Mouse (Mus musculus): ENCODE results near the gene Zswim8. TPM values are rescaled to one million over a fixed set of nuclear protein-coding genes. Genes with fewer than 3 reads are reported as not detected.
"Not testable (repeated sequence)": the region's sequence is repeated elsewhere in the genome, so short reads cannot be mapped to it uniquely, and the experiment has no call there.

The Zswim8 gene
- polyA plus RNA-seq, 3 experiments from 2014 or later: 16.0 to 25.9 (median 24.3) TPM

DNA sequence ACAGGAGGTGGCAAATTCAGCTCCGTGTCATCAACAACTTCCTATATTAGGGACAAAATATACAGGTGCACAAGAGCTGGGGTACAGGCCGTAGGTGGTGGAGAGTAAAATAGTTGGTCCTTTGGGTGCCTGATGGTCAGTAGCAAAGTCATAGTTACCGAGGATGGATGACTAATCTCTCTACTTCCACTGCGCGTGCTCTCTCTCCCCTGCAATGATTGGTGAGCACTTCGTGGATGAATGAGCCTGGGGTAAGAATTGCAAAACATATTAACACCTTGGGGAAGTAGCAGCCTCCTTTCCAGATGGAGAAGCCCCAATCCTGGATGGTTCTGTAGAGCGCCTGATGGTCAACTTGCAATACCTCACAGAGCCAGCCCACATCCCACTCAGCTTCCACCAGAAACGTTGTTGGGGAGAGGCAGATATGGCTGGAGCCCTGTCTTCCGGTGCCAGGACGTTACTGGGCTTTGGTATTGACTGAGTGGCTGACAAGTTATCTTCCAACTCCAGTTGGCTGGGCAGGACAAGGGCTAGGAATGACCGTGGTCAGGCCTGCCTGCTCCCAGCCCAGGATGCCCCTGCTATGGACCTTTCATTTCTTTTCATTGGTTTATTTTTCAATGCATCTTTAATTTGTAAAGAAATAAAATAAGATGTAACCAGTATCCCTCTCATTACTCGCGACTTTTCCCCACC, 13.0 kb upstream of the Zswim8 start:
- ATAC-seq: no peak

- ATAC-seq: peak; percentile 82
These were observed 12.2 kb upstream of the Zswim8 start, which contains the start of gene Fut11 for GRCm38 (mm10) chr14:20694884-20695760. Gene Fut11, plus strand, starts transcription at chr14:20694968.

GRCm38 (mm10) chr14:20695761-20696520, 11.4 kb upstream of the Zswim8 start:
- no peak for ATAC-seq

DNA sequence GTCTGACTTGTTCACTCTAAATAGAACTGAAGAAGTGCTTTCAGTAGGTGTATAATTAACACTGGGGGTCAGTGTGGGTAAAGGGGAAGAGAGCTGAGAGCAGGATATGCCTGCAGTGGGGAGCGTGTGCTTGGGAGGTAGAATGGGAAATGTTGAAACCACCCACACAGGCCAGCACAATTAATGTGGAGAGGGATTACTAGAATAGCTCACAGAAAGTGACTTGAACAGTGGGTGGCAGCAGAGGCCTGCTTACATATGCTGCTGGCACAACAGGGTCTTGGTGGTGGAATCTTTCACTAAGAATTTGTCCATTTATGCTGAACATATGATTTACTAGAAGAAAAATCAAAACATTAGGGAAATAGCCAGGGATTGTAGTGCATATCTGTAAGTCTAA, 10.4 kb upstream of the Zswim8 start:
- no peak for ATAC-seq

GRCm38 (mm10) chr14:20698515-20698914, 8.8 kb upstream of the Zswim8 start:
- no peak for ATAC-seq

DNA sequence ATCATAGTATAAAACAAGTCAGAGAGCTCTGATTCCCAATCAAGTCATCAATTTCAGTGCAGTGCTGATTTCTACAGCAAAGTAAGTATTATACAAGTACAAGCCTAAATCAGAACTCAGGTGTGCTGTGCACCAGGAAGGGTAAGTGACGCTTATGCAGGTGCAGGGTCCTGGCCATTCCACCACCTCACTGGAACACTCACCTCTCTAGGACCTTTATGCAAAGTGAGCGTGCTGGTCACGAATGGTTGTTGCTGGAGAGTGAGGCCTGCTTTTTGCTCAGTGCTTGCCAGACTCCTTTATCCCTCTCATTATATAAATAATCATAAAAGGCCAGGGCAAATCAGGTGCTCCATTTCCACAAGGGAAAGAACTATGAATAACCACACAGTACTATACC, 7.0 kb upstream of the Zswim8 start:
- ATAC-seq: no peak

DNA sequence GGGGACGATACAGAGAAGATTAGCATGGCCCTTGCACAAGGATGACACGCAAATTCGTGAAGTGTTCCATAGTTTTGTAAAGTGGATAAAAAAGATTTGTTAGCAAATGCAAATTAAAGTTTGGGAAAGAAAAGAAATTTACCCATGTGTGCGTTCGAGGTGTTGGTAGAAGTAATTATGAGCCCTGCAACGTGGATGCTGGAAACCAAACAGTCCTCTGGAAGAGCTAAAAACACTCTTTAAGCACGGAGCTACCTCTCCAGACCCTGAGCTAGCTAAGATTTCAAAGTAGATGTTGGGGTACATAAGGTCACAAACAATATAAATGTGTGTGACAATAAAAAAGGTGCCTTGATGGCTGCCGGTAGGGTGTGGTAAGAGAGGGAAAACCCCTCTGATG, 5.8 kb upstream of the Zswim8 start:
- ATAC-seq: no peak

- ATAC-seq: no peak
These were observed 5.1 kb upstream of the Zswim8 start for GRCm38 (mm10) chr14:20702096-20702740.

- peak; percentile 65 for ATAC-seq
These were observed 4.5 kb upstream of the Zswim8 start, which contains the start of gene Chchd1 for GRCm38 (mm10) chr14:20702741-20703381. Gene Chchd1, plus strand, starts transcription at chr14:20703006.

- not testable (repeated sequence) for ATAC-seq
These were observed 3.9 kb upstream of the Zswim8 start for GRCm38 (mm10) chr14:20703461-20703860.

DNA sequence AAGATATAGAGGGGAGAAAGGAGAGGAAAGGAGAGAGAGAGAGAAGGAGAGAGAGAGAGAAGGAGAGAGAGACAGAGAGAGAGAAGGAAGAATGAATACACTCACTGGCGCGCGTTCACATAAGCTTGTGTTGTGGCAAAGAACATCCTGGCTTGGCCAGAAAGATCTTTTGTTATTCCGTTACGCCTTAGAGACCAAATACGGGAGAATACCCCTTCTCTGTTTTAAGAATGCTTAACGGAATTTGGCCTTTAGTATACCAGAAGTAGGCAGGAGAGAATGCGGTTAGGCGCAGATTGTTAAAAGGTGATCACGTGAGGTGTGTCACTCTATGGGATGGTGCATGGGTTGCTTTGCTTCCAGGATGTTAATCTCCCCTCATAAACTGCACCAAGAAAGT, 887 bp downstream of the Zswim8 start:
- peak; percentile 57 for ATAC-seq

GRCm38 (mm10) chr14:20713832-20714231, 6.5 kb downstream of the Zswim8 start:
- ATAC-seq: no peak

DNA sequence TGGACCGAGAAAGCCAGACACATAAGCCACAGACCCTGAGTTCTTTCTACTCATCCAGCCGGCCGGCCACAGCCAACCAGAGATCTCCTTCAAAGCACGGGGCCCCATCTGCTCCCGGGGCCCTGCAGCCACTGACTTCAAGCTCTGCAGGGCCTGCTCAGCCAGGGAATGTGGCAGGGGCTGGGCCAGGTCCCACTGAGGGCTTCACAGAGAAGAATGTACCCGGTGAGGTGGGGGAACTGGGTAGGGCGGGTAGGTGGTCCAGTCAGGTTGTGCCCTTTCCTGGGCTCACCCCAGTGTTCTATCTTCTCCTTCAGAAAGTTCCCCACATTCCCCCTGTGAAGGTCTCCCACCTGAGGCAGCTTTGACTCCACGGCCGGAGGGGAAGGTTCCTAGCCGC, 11.1 kb downstream of the Zswim8 start:
- ATAC-seq: no peak

DNA sequence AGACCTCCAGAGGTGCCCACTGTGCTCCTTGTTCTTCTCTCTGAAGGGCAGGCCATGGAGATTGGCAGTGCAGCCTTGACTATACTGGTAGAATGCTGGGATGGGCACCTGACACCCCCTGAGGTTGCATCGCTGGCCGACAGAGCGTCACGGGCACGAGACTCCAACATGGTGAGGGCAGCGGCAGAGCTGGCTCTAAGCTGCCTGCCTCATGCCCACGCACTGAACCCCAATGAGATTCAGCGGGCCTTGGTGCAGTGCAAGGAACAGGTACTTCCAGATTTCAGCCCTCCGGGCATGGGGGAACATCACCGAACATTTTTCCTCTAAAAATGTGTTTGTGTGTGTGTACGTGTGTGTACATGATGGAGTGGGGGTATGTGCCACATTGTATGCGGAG, 12.4 kb downstream of the Zswim8 start:
- no peak for ATAC-seq

- ATAC-seq: no peak
These were observed 14.0 kb downstream of the Zswim8 start for GRCm38 (mm10) chr14:20721371-20721770.

DNA sequence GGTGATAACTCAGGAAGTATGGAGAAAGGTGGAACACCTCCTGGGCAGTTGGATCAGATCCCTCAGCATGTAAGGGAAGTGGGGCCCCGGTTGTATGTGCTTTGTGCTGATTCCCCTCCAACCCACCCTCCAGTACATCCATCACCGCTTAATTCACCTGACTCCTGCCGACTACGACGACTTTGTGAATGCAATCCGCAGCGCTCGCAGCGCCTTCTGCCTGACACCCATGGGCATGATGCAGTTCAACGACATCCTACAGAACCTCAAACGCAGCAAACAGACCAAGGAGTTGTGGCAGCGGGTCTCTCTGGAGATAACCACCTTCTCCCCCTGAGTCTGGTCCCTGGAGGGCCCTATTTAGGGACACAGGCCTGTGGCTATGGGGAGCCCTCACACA, 15.7 kb downstream of the Zswim8 start:
- no peak for ATAC-seq

DNA sequence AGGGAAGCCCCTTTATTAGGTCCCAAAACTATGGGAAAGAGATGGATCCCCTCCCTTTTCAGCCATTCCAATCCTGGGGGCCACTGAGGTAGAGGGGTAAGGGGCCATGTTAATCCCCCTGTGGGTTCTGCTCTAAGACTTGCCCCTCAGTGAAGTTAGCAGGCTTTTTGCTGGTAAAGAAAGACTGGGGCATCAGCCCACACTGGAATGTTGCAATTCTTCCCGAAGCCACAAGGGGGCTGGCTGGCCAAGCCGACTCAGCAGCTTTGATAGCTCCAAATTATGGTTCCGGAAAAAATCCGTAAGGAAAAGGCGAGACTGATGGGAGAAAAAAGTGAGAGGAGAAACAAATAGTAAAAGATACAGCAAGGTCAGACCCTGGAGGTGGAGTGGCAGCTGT, 16.7 kb downstream of the Zswim8 start:
- peak; percentile 70 for ATAC-seq

DNA sequence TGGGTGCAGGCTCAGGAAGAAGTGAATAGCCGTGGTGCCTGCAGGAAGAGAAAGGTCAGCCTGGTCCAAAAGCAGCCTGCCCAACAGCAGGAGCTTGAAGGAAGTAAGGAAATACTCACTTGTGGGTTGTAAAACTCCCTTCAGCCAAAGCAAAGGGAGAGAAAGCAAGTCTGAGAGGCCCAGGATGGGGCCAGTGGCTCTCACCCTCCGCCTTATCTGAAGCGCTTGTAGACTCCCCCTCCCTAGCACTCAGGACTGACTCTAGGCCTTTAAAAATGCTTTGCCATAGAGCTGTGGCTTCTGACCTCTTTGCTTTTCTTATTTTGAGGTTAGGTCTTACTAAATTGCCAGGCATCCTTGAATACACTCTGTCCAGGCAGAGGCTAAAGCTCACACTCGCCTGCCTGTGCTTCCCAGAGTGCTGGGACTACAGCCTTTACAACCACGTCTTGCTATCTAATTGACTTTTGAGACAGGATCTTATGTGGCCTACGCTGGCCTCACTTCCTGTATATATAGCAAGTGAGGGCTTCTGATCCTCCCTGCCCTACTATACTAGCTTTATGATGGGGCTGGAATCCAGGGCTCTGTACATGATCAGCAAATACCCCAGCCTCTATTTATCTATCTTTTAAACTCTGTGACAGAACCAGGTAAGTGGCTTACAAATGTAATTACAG, 18.4 kb downstream of the Zswim8 start:
- ATAC-seq: no peak

- no peak for ATAC-seq
These were observed 22.5 kb downstream of the Zswim8 start for GRCm38 (mm10) chr14:20729871-20730270.

DNA sequence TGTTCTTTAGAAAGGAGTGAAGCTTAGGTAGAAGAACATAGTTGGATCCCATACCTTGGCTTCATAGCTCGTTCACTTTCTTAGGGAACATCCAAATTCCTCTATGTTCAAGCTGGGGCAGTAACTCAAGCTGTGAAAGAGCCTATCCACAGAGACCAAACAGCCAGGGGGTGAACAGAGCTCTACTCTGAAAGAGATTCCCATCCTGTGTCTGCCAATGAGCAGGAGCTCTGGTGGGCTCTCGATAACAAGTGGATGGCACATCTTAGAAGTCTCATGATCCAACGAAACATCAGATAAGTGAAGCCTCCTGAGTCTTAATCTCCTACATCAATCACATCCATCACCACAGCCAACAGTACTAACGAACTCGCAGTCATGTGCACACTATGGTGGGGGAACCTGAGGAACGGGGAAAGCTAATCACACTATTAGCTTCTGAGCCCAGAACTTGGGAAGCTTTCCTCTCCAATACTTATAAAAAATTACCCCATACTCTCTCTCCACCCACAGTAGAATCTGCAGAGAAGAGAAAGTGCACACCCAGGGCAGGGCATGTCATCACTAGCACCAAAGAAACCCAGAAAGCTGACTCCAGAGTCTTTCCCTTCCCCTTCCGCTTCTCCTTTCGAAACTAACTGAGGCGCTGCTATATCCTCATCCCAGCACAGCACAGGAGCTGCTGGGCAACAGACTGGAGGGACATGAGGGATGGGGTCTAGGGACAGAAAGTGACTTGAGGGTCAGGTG, 23.7 kb downstream of the Zswim8 start:
- ATAC-seq: no peak

Data from inflammation-experienced regulatory T-cells, adult 6 months (primary cell).